In the genomic region with DNA sequence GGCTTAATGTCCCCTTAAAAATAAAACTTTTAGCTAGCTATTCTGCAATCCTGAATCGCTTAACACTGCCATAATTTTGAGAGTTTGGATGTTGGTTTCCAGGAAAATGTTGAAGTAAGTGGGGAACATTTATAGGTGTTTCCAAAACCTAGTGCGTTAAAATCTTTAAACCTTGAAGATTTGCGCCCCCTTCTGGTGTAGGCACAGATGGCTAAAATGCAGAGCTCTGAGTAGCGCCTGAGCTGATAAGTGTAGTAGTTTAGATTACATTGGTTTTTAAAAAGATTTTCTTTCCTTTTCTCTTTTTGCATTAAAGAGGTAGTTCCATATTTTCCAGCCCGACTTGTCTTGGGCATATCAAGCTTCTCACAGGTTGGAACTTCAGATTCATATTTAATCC, we compare ENCODE assay signal across 9 mouse cellular contexts. TPM values are rescaled to one million over a fixed set of nuclear protein-coding genes. Genes with fewer than 3 reads are reported as not detected.
DNase-seq lines count a peak whose midpoint lies in the region; ATAC-seq and TF ChIP-seq lines count a peak whose summit lies in the region.
"Had no signal": no experiment of that assay in that cellular context is flagged by ENCODE, and none has a peak within 500 bp of the region (broad histone marks: within the 10 kb centered on the region; RNA-seq: fewer than 3 reads in every experiment).

No protein-coding gene starts in this region.

- no peak overlapping the region for H3K27ac ChIP-seq in liver, adult 2 months (replicated peaks; ENCODE audit: insufficient read depth, low read depth, low read length)
- no peak overlapping the region for H3K27ac ChIP-seq in liver, embryonic 12.5 days
- no peak overlapping the region for H3K27ac ChIP-seq in liver, embryonic 14.5 days
- H3K27ac ChIP-seq: neural tube, embryonic 13.5 days had no signal

- H3K4me2 ChIP-seq in liver, embryonic 12.5 days: no peak overlapping the region
- H3K4me2 ChIP-seq in liver, embryonic 14.5 days (ENCODE audit: low read depth): no peak overlapping the region
- H3K4me2 ChIP-seq: neural tube, embryonic 13.5 days had no signal

- H3K9me3 ChIP-seq in liver, embryonic 12.5 days (replicated peaks): no peaks in the 10 kb centered on the region
- H3K9me3 ChIP-seq in liver, embryonic 14.5 days (ENCODE audit: control insufficient read depth, low read length): no peaks in the 10 kb centered on the region
- H3K9me3 ChIP-seq: neural tube, embryonic 13.5 days had no signal

- H3K4me3 ChIP-seq in liver, adult 2 months (ENCODE audit: insufficient read depth, low read depth, low read length): no peak overlapping the region
- H3K4me3 ChIP-seq in liver, embryonic 12.5 days: no peak overlapping the region
- no peak overlapping the region for H3K4me3 ChIP-seq in liver, embryonic 14.5 days (ENCODE audit: insufficient read depth in 1 of 2, low read depth in 2 of 2, low read length in 2 of 2)
- H3K4me3 ChIP-seq: neural tube, embryonic 13.5 days had no signal

- no peak overlapping the region for H3K9ac ChIP-seq in liver, adult 2 months (ENCODE audit: low read depth, low read length)
- no peak overlapping the region for H3K9ac ChIP-seq in liver, embryonic 12.5 days
- H3K9ac ChIP-seq in liver, embryonic 14.5 days (replicated peaks): no peak overlapping the region
- H3K9ac ChIP-seq: neural tube, embryonic 13.5 days had no signal

- TF ChIP-seq CTCF in liver, adult 2 months (IDR thresholded peaks at IDR 0.05; ENCODE audit: low read depth, low read length): peak; percentile 33; the same call in 1 of the 2 replicates
- TF ChIP-seq CTCF in liver, embryonic 14.5 days (IDR thresholded peaks at IDR 0.05; ENCODE audit: low read depth): peak; percentile 52

- DNase-seq in adrenal gland, adult 18-20 months (ENCODE audit: low spot score in 2 of 2): peak; percentile 55 to 62
- DNase-seq in adrenal gland, adult 8-10 months: no peak
- DNase-seq in liver, adult 2 months (ENCODE audit: extremely low read depth, low read depth, low spot score): peak; percentile 41
- DNase-seq in c-Kit-positive CD71-positive TER-119-negative erythroid progenitor cells, embryonic 14.5 days (ENCODE audit: low read depth): peak; percentile 46
- DNase-seq in heart, postnatal 14 days: peak; percentile 62 to 83
- DNase-seq in liver, embryonic 14.5 days (ENCODE audit: low read depth in 3 of 3, low spot score in 3 of 3): peak in 2 of 3 experiments; percentile 23 to 27
- DNase-seq in right cerebral cortex, postnatal 4 days: peak; percentile 75

- 43% methylated on average over 5 of the region's 5 CpGs for WGBS in liver, adult 2 months
- WGBS in liver, embryonic 12.5 days (ENCODE audit: insufficient replicate concordance): 35% methylated on average over 5 of the region's 5 CpGs
- WGBS in liver, embryonic 14.5 days (ENCODE audit: insufficient replicate concordance): 28% methylated on average over 5 of the region's 5 CpGs

- no peak for TF ChIP-seq POLR2A in liver, adult 2 months (IDR thresholded peaks at IDR 0.05; ENCODE audit: extremely low read depth, insufficient read depth, low read length)

- ATAC-seq in liver, embryonic 12.5 days: no peak
- ATAC-seq in liver, embryonic 14.5 days (ENCODE audit: insufficient read depth): no peak

- TF ChIP-seq EP300 in liver, embryonic 14.5 days (IDR thresholded peaks at IDR 0.05; ENCODE audit: low read depth): no peak

- H3K27me3 ChIP-seq in liver, adult 2 months (ENCODE audit: control insufficient read depth, insufficient read depth, low read length): no peaks in the 10 kb centered on the region
- H3K27me3 ChIP-seq in liver, embryonic 12.5 days (replicated peaks): no peaks in the 10 kb centered on the region
- H3K27me3 ChIP-seq in liver, embryonic 14.5 days (ENCODE audit: control insufficient read depth, insufficient read depth, low read length): no peaks in the 10 kb centered on the region
- H3K27me3 ChIP-seq: neural tube, embryonic 13.5 days had no signal

- H3K79me2 ChIP-seq in liver, adult 2 months (ENCODE audit: control insufficient read depth, insufficient read depth, low read length): no peaks in the 10 kb centered on the region

- no peaks in the 10 kb centered on the region for H3K4me1 ChIP-seq in liver, adult 2 months (ENCODE audit: control insufficient read depth, insufficient read depth, low read length)
- no peaks in the 10 kb centered on the region for H3K4me1 ChIP-seq in liver, embryonic 12.5 days
- no peaks in the 10 kb centered on the region for H3K4me1 ChIP-seq in liver, embryonic 14.5 days (replicated peaks; ENCODE audit: control insufficient read depth in 2 of 2, insufficient read depth in 2 of 2, low read length in 1 of 2)
- H3K4me1 ChIP-seq: neural tube, embryonic 13.5 days had no signal

- intact Hi-C loops in heart, postnatal 14 days (cut with DNase I): loop anchor here (2.0 to 5.0 kb wide), 2 partner anchors 112 to 161 kb away; no protein-coding TSS in a partner anchor

- peaks cover 15% of the 10 kb centered on the region; the same call in 1 of the 2 replicates for H3K36me3 ChIP-seq in liver, adult 2 months (ENCODE audit: control insufficient read depth, insufficient read depth, low read length)
- peaks cover 10% of the 10 kb centered on the region; the same call in 1 of the 2 replicates for H3K36me3 ChIP-seq in liver, embryonic 12.5 days
- no peaks in the 10 kb centered on the region for H3K36me3 ChIP-seq in liver, embryonic 14.5 days (replicated peaks; ENCODE audit: control insufficient read depth, insufficient read depth, low read depth)
- H3K36me3 ChIP-seq: neural tube, embryonic 13.5 days had no signal

RNA-seq across cellular contexts. Expression of gene Rep15, which starts 38.1 kb away (rescaled TPM):
- under 1 TPM; 0.66 to 0.99 TPM for total RNA-seq in adrenal gland, adult 18-20 months (2021)
- 1 to 10 TPM in 3 of 4 experiments, under 1 TPM in 1; 0.70 to 2.7 (median 1.2) TPM for total RNA-seq in adrenal gland, adult 8-10 months (2022)
- 0.37 and 0.67 TPM in 2 replicates for total RNA-seq in liver, adult 2 months (2014; rRNA removed)
- 0.05 TPM in 1 of 2 replicates, not detected in the other for polyA plus RNA-seq in liver, adult 2 months (2012; rRNA removed)
- polyA plus RNA-seq in liver, embryonic 12.5 days (2016; fragmentation: Nextera tagmentation; extraction: Ambion mirVana): 0.87 and 0.91 TPM in 2 replicates
- 1 to 10 TPM in 1 of 2 experiments, under 1 TPM in 1; 0.68 to 1.2 TPM for total RNA-seq in heart, postnatal 14 days (2021)
- polyA plus RNA-seq in liver, embryonic 14.5 days (2012; rRNA removed): 0.04 and 0.11 TPM in 2 replicates
- 0.15 and 0.32 TPM in 2 replicates for polyA plus RNA-seq in liver, embryonic 14.5 days (2014; fragmentation: Nextera tagmentation; extraction: Ambion mirVana)

RNA-seq across cellular contexts. Expression of gene 1700034J05Rik, which starts 40.0 kb away (rescaled TPM):
- total RNA-seq in adrenal gland, adult 18-20 months (2021): not detected
- not detected for total RNA-seq in adrenal gland, adult 8-10 months (2022)
- total RNA-seq in liver, adult 2 months (2014; rRNA removed): not detected in 2 replicates
- not detected in 2 replicates for polyA plus RNA-seq in liver, adult 2 months (2012; rRNA removed)
- 0.06 and 0.11 TPM in 2 replicates for polyA plus RNA-seq in liver, embryonic 12.5 days (2016; fragmentation: Nextera tagmentation; extraction: Ambion mirVana)
- not detected for total RNA-seq in heart, postnatal 14 days (2021)
- polyA plus RNA-seq in liver, embryonic 14.5 days (2012; rRNA removed): not detected in 2 replicates
- polyA plus RNA-seq in liver, embryonic 14.5 days (2014; fragmentation: Nextera tagmentation; extraction: Ambion mirVana): not detected in 2 replicates
- polyA plus RNA-seq: neural tube, embryonic 13.5 days had no signal

RNA-seq across cellular contexts. Expression of gene Mrps35, which starts 48.3 kb away (rescaled TPM):
- 100 to 1,000 TPM in 1 of 2 experiments, 10 to 100 TPM in 1; 80.3 to 102 TPM for total RNA-seq in adrenal gland, adult 18-20 months (2021)
- 10 to 100 TPM; 75.1 to 86.0 (median 81.8) TPM for total RNA-seq in adrenal gland, adult 8-10 months (2022)
- 15.2 and 22.1 TPM in 2 replicates for total RNA-seq in liver, adult 2 months (2014; rRNA removed)
- 8.7 and 9.6 TPM in 2 replicates for polyA plus RNA-seq in liver, adult 2 months (2012; rRNA removed)
- polyA plus RNA-seq in liver, embryonic 12.5 days (2016; fragmentation: Nextera tagmentation; extraction: Ambion mirVana): 72.2 and 77.2 TPM in 2 replicates
- 100 to 1,000 TPM; 173 to 181 TPM for total RNA-seq in heart, postnatal 14 days (2021)
- 3.9 and 20.1 TPM in 2 replicates for polyA plus RNA-seq in liver, embryonic 14.5 days (2012; rRNA removed)
- polyA plus RNA-seq in liver, embryonic 14.5 days (2014; fragmentation: Nextera tagmentation; extraction: Ambion mirVana): 60.9 and 61.4 TPM in 2 replicates
